Mouse (Mus musculus) cortical plate, adult 2 months (tissue): Measurements from ENCODE around the gene Fhl2.

ENCODE experiments used
- CTCF ChIP-seq: fragments of 200-500 bp; IDR thresholded peaks from 2 replicates; pipeline ENCODE4 v1.5.1; 2011; ENCODE audit warnings: mild to moderate bottlenecking, control low read depth, low read length; ENCODE audit not compliant: insufficient read depth; ENCODE audit errors: extremely low read depth
- POLR2A ChIP-seq: fragments of 200-500 bp; IDR thresholded peaks from 2 replicates; pipeline ENCODE4 v1.6.1; 2011; ENCODE audit warnings: mild to moderate bottlenecking, low read length, control low read depth; ENCODE audit not compliant: insufficient read depth; ENCODE audit errors: extremely low read depth

GRCm38 (mm10) chr1:43108729-43109128 lies 88.1 kb downstream of the Fhl2 start:
- TF ChIP-seq POLR2A (no peak), CTCF (no peak)
